Mouse (Mus musculus) ES-Bruce4 (cell line): ENCODE measurements around the gene Zfp426.

ENCODE experiments used
- CTCF ChIP-seq: IDR thresholded peaks from one replicate; pipeline ENCODE4 v1.8.1; 2011; ENCODE audit warnings: low read depth, low read length
- EP300 ChIP-seq: IDR thresholded peaks from 2 replicates; pipeline ENCODE4 v1.6.1; 2011; ENCODE audit warnings: low read depth, low read length; ENCODE audit not compliant: insufficient read depth
- POLR2A ChIP-seq: IDR thresholded peaks from one replicate; pipeline ENCODE4 v1.8.1; 2011; ENCODE audit warnings: low read length; ENCODE audit not compliant: insufficient read depth

GRCm38 (mm10) chr9:20443183-20443783 lies 49.3 kb downstream of the Zfp426 start:
- TF ChIP-seq POLR2A: no peak
- no peak for TF ChIP-seq CTCF
- TF ChIP-seq EP300: no peak
